In genomic region chr17:27609576-27609975, GRCm38 (mm10) we compare ENCODE assay signal across 24 mouse cellular contexts. TPM values are rescaled to one million over a fixed set of nuclear protein-coding genes. Genes with fewer than 3 reads are reported as not detected.
"Had no signal": no experiment of that assay in that cellular context is flagged by ENCODE, and none has a peak within 500 bp of the region (broad histone marks: within the 10 kb centered on the region; RNA-seq: fewer than 3 reads in every experiment).

No protein-coding gene starts in this region.

- H3K4me3 ChIP-seq: liver, embryonic 13.5 days; midbrain, embryonic 12.5 days; midbrain, embryonic 15.5 days; neural tube, embryonic 12.5 days; neural tube, embryonic 15.5 days had no signal

- ATAC-seq: midbrain, embryonic 15.5 days had no signal

- H3K36me3 ChIP-seq: midbrain, embryonic 15.5 days had no signal

- H3K9me3 ChIP-seq: liver, embryonic 13.5 days; midbrain, embryonic 12.5 days; midbrain, embryonic 15.5 days; neural tube, embryonic 12.5 days; neural tube, embryonic 15.5 days had no signal

- DNase-seq: kidney, adult 2 months; kidney, postnatal 25 days; liver, embryonic 13.5 days; lung, adult 2 months; right cerebral cortex, adult 18-20 months; right cerebral cortex, postnatal 14 days; right cerebral cortex, postnatal 4 days; thymus, postnatal 25 days had no signal

- H3K4me2 ChIP-seq: liver, embryonic 13.5 days; midbrain, embryonic 12.5 days; midbrain, embryonic 15.5 days; neural tube, embryonic 12.5 days; neural tube, embryonic 15.5 days had no signal

- H3K27ac ChIP-seq: kidney, postnatal 0 days; liver, embryonic 13.5 days; macrophage; midbrain, embryonic 12.5 days; midbrain, embryonic 15.5 days; neural tube, embryonic 12.5 days had no signal

- H3K27me3 ChIP-seq: liver, embryonic 13.5 days; midbrain, embryonic 12.5 days; midbrain, embryonic 15.5 days; neural tube, embryonic 12.5 days; neural tube, embryonic 15.5 days had no signal

- H3K9ac ChIP-seq: liver, embryonic 13.5 days; midbrain, embryonic 12.5 days; midbrain, embryonic 15.5 days; neural tube, embryonic 12.5 days; neural tube, embryonic 15.5 days had no signal

RNA-seq across cellular contexts. Expression of gene RPS10-NUDT3, which starts 25.4 kb away (rescaled TPM):
- total RNA-seq: layer of hippocampus, postnatal 14 days; liver, adult 2 months; megakaryocyte, adult 5-6 weeks had no signal
- polyA plus RNA-seq: kidney, adult 2 months; kidney, embryonic 14.5 days; kidney, postnatal 0 days; large intestine, adult 2 months; limb, embryonic 11.5 days; liver, adult 2 months; liver, embryonic 13.5 days; liver, embryonic 16.5 days; lung, adult 2 months; lung, embryonic 16.5 days; macrophage; midbrain, embryonic 12.5 days; midbrain, embryonic 15.5 days; neural tube, embryonic 12.5 days; neural tube, embryonic 15.5 days; stomach, embryonic 14.5 days; thymus, postnatal 0 days had no signal

RNA-seq across cellular contexts. Expression of gene Pacsin1, which starts 45.7 kb away (rescaled TPM):
- total RNA-seq: liver, adult 2 months had no signal
